Mouse (Mus musculus): Measurements from ENCODE around the gene Ccnl2.

DNA sequence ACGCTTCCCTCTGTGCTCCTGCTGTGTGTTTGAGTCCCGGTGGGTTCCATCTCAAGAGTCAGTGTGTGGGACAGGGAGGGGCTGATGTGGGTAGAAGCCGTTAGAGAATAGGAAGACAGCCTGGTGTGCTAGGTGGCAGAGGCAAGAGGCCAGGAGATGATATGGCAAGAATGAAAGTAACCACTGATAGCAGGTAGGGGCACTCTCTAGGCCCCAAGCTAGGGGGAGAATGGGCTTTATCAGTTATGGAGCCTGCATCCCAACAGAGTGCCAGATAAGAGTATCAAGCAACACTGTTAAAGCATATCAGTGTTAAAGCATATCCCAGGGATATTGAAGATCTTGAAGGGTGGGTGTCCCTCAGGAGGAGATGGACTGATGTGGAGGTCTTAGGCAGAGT lies 44.6 kb downstream of the Ccnl2 start:
- TF ChIP-seq CTCF (IDR thresholded peaks at IDR 0.05; ENCODE audit: borderline replicate concordance, insufficient read depth, low read length) (no peak), POLR2A (IDR thresholded peaks at IDR 0.05; ENCODE audit: low read depth, low read length) (no peak)

Data from embryonic fibroblast, embryonic 13.5 days (primary cell).